Mouse (Mus musculus) MEL (cell line): ENCODE data around the gene St6galnac4. TPM values are rescaled to one million over a fixed set of nuclear protein-coding genes. Genes with fewer than 3 reads are reported as not detected.

Experiments
- DNase-seq: peaks from one replicate; pipeline ENCODE4 v3.0.0; 2011; ENCODE audit warnings: low read depth, low spot score
- H3K27ac ChIP-seq: 2 replicates; pipeline ENCODE4 v1.5.1; 2012; ENCODE audit warnings: low read depth, mild to moderate bottlenecking, control low read depth, low read length, moderate library complexity; ENCODE audit not compliant: control insufficient read depth
- H3K27me3 ChIP-seq, 2 experiments: fragments of 150-350 bp in 1 of 2; sonication (generic) in 1 of 2; 2 replicates each; pipeline ENCODE4 v1.6.1; 2012; ENCODE audit warnings: low read length in 2 of 2, mild to moderate bottlenecking in 2 of 2, improper control_type of control experiment in 1 of 2, moderate library complexity in 1 of 2; ENCODE audit not compliant: insufficient read depth in 2 of 2, control insufficient read depth in 1 of 2
- H3K36me3 ChIP-seq, 2 experiments: 2 replicates each; pipeline ENCODE4 v1.6.1; 2012 to 2014; ENCODE audit warnings: low read length in 2 of 2, improper control_type of control experiment in 1 of 2, inconsistent platforms in 1 of 2, mild to moderate bottlenecking in 1 of 2; ENCODE audit not compliant: insufficient read depth in 2 of 2, control insufficient read depth in 1 of 2
- H3K4me1 ChIP-seq, 2 experiments: fragments of 150-350 bp in 1 of 2; sonication (generic) in 1 of 2; 2 replicates each; pipeline ENCODE4 v1.6.1; 2012; ENCODE audit warnings: low read length in 2 of 2, improper control_type of control experiment in 1 of 2, mild to moderate bottlenecking in 1 of 2; ENCODE audit not compliant: insufficient read depth in 2 of 2, control insufficient read depth in 1 of 2
- H3K4me3 ChIP-seq, 2 experiments: fragments of 150-350 bp in 1 of 2; sonication (generic) in 1 of 2; 2 replicates each; pipeline ENCODE4 v1.5.1; 2012; ENCODE audit warnings: low read depth in 2 of 2, low read length in 2 of 2, mild to moderate bottlenecking in 2 of 2, moderate library complexity in 2 of 2, control low read depth in 1 of 2, improper control_type of control experiment in 1 of 2; ENCODE audit not compliant: control insufficient read depth in 1 of 2, insufficient read depth in 1 of 2
- H3K79me2 ChIP-seq: 2 replicates; pipeline ENCODE4 v1.6.1; 2012; ENCODE audit warnings: mild to moderate bottlenecking, low read length, moderate library complexity; ENCODE audit not compliant: control insufficient read depth, poor library complexity, insufficient read depth
- H3K9ac ChIP-seq: 2 replicates; pipeline ENCODE4 v1.6.1; 2012; ENCODE audit warnings: low read depth, mild to moderate bottlenecking, control low read depth, low read length, moderate library complexity; ENCODE audit not compliant: control insufficient read depth, poor library complexity, severe bottlenecking
- H3K9me3 ChIP-seq: fragments of 150-350 bp; sonication (generic); replicated peaks from 2 replicates; pipeline ENCODE4 v1.6.1; 2012; ENCODE audit warnings: mild to moderate bottlenecking, low read length, improper control_type of control experiment, moderate library complexity; ENCODE audit not compliant: insufficient read depth
- BHLHE40 ChIP-seq: IDR thresholded peaks from 2 replicates; pipeline ENCODE4 v1.6.1; 2012; ENCODE audit warnings: low read depth, mild to moderate bottlenecking, inconsistent platforms, low read length, improper control_type of control experiment, borderline replicate concordance
- CHD1 ChIP-seq: IDR thresholded peaks from 2 replicates; pipeline ENCODE4 v1.6.1; 2012; ENCODE audit warnings: low read depth, mild to moderate bottlenecking, inconsistent platforms, low read length, improper control_type of control experiment
- CTCF ChIP-seq, 3 experiments: IDR thresholded peaks in 2 of 3; conservative IDR thresholded peaks in 1 of 3; 2 replicates each; pipeline ENCODE4 v1.5.1; 2011 to 2012; ENCODE audit warnings: low read length in 3 of 3, low read depth in 2 of 3, mild to moderate bottlenecking in 2 of 3, improper control_type of control experiment in 1 of 3, inconsistent platforms in 1 of 3, mixed read lengths in 1 of 3, moderate library complexity in 1 of 3; ENCODE audit not compliant: control insufficient read depth in 1 of 3, insufficient read depth in 1 of 3, poor library complexity in 1 of 3, severe bottlenecking in 1 of 3
- EP300 ChIP-seq, 2 experiments: IDR thresholded peaks; 2 replicates each; pipeline ENCODE4 v1.6.1; 2011; ENCODE audit warnings: improper control_type of control experiment in 2 of 2, low read length in 2 of 2, low read depth in 1 of 2, mild to moderate bottlenecking in 1 of 2
- ETS1 ChIP-seq: IDR thresholded peaks from 2 replicates; pipeline ENCODE4 v1.6.1; 2012; ENCODE audit warnings: low read depth, mild to moderate bottlenecking, inconsistent platforms, low read length, improper control_type of control experiment, moderate library complexity
- GABPA ChIP-seq: IDR thresholded peaks from 2 replicates; pipeline ENCODE4 v1.6.1; 2012; ENCODE audit warnings: low read depth, mild to moderate bottlenecking, inconsistent platforms, low read length, improper control_type of control experiment, moderate library complexity
- GATA1 ChIP-seq: IDR thresholded peaks from 2 replicates; pipeline ENCODE4 v1.6.1; 2011; ENCODE audit warnings: low read depth, low read length, improper control_type of control experiment
- MAZ ChIP-seq: IDR thresholded peaks from 2 replicates; pipeline ENCODE4 v1.6.1; 2012; ENCODE audit warnings: low read depth, mild to moderate bottlenecking, inconsistent platforms, low read length, improper control_type of control experiment
- MEF2A ChIP-seq: IDR thresholded peaks from 2 replicates; pipeline ENCODE4 v1.6.1; 2014; ENCODE audit warnings: low read depth, mild to moderate bottlenecking, inconsistent platforms, low read length, improper control_type of control experiment; ENCODE audit not compliant: poor library complexity, insufficient replicate concordance, severe bottlenecking; ENCODE audit errors: extremely low read depth
- POLR2A ChIP-seq, 2 experiments: IDR thresholded peaks; 2 replicates each; pipeline ENCODE4 v1.6.1; 2011 to 2012; ENCODE audit warnings: low read length in 2 of 2, mild to moderate bottlenecking in 2 of 2, control low read depth in 1 of 2, improper control_type of control experiment in 1 of 2, low read depth in 1 of 2, moderate library complexity in 1 of 2; ENCODE audit not compliant: control insufficient read depth in 1 of 2, insufficient read depth in 1 of 2, poor library complexity in 1 of 2
- RAD21 ChIP-seq: IDR thresholded peaks from 2 replicates; pipeline ENCODE4 v1.6.1; 2011; ENCODE audit warnings: mild to moderate bottlenecking, low read depth, low read length, improper control_type of control experiment
- SIN3A ChIP-seq: IDR thresholded peaks from 2 replicates; pipeline ENCODE4 v1.6.1; 2012; ENCODE audit warnings: low read length, improper control_type of control experiment, inconsistent platforms
- SMC3 ChIP-seq: IDR thresholded peaks from 2 replicates; pipeline ENCODE4 v1.6.1; 2011; ENCODE audit warnings: low read depth, low read length, improper control_type of control experiment
- UBTF ChIP-seq: IDR thresholded peaks from 2 replicates; pipeline ENCODE4 v1.6.1; 2012; ENCODE audit warnings: low read depth, mild to moderate bottlenecking, inconsistent platforms, low read length, improper control_type of control experiment, moderate library complexity, borderline replicate concordance; ENCODE audit not compliant: insufficient read depth
- ZC3H11A ChIP-seq: IDR thresholded peaks from 2 replicates; pipeline ENCODE4 v1.6.1; 2012; ENCODE audit warnings: low read depth, mild to moderate bottlenecking, inconsistent platforms, low read length, improper control_type of control experiment
- ZKSCAN1 ChIP-seq: IDR thresholded peaks from 2 replicates; pipeline ENCODE4 v1.6.1; 2012; ENCODE audit warnings: low read depth, mild to moderate bottlenecking, inconsistent platforms, low read length, improper control_type of control experiment, moderate library complexity
- polyA plus RNA-seq, 2 experiments: library from polyadenylated mRNA; stranded (reverse) in 1 of 2; unstranded in 1 of 2; fragments of >175 nt in 1 of 2; fragments of >200 nt in 1 of 2; gene quantifications; 2 replicates each; pipeline versions ENCODE4 v1.2.1 to v1.2.4; 2012; ENCODE audit warnings: low replicate concordance in 2 of 2, low read depth in 1 of 2; ENCODE audit not compliant: insufficient read length in 2 of 2, insufficient read depth in 1 of 2, missing spikeins in 1 of 2
- total RNA-seq: library from RNA; depleted of rRNA; stranded (reverse); fragments of 300-350 nt; gene quantifications from 2 replicates; pipeline ENCODE4 v1.2.3, GENCODE M21; 2012

The St6galnac4 gene
- total and polyA plus RNA-seq, 3 experiments = 58.3 to 109 TPM; not detected in 1

DNA sequence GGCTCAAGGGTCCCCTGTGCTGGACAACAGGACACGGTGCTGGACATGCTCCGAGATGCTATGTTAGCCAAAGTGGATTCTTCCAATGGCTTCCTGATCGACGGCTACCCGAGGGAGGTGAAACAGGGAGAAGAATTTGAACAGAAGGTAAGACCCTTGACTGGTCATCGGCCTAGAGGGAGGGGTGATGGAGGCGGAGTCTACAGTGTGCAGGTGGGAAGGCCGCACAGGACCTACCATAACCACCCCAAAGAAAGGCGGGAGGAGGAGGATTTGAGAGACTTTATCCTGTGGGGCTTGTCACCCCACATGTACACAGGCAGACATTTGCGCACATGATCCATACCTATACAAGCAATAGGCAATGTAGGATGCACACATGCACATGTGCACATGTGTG is 44.2 kb downstream of the St6galnac4 start:
- no peak for DNase-seq
- H3K4me3 ChIP-seq = no peak overlapping the region

DNA sequence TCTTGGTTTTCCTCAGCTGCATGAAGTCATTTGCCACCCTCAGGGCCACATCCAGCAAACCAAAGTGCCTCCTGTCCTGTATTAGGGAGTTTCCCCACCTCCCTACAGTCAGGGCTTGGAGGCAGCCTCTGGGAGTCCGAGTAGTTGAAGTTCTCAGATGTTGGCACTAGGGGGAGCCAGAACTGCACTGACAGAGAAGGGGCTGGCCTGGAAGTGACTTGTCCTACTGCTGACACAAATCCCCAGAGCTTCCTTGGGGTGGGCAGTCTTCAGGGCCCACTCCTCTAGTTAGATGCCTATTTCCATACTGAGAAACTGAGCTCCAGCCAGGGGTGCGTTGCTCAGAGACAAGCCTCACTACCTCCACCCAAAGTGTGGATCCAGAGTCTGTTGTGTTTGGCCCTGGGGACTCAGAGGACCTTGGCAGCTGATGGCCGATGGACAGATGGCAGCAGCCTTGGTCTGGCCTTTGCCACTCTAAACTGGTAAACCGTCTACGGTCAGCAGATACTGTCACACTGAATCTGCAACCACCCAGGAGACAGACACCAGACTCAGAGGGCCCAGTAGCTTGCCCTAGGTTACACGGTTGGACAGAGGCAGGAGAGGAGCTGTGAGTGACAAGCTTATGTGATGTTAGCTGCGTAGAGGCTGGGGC is 45.0 kb downstream of the St6galnac4 start:
- Histone ChIP-seq H3K36me3 (no peaks in the 10 kb centered on the region), H3K27me3 (no peaks in the 10 kb centered on the region), H3K79me2 (no peaks in the 10 kb centered on the region), H3K4me3 (no peak overlapping the region), H3K9ac (no peak overlapping the region), H3K27ac (no peak overlapping the region), H3K9me3 (no peaks in the 10 kb centered on the region), H3K4me1 (no peaks in the 10 kb centered on the region)
- peak; percentile 82 for DNase-seq
- TF ChIP-seq RAD21 = peak; percentile 97
- TF ChIP-seq MAZ = 0 out of 2 replicates have a peak, but pooled peaks have one; percentile 38
- TF ChIP-seq ZC3H11A = peak; percentile 88
- TF ChIP-seq BHLHE40 = 0 out of 2 replicates have a peak, but pooled peaks have one; percentile 16
- TF ChIP-seq GABPA = no peak
- peak; percentile 47; the same call in 1 of the 2 replicates for TF ChIP-seq SIN3A
- TF ChIP-seq CTCF (IDR thresholded peaks at IDR 0.05 in 2 of 3, conservative IDR thresholded peaks at IDR 0.05 in 1 of 3; ENCODE audit: control insufficient read depth in 1 of 3, insufficient read depth in 1 of 3, low read depth in 2 of 3, low read length in 3 of 3, poor library complexity in 1 of 3, severe bottlenecking in 1 of 3) = peak; percentile 89 to 98 (median 95)
- no peak for TF ChIP-seq MEF2A
- TF ChIP-seq SMC3 = peak; percentile 92
- no peak for TF ChIP-seq CHD1

More for the DNA sequence above, 44.2 kb downstream of the St6galnac4 start:
- TF ChIP-seq UBTF = no peak
- TF ChIP-seq POLR2A (IDR thresholded peaks at IDR 0.05; ENCODE audit: control insufficient read depth in 1 of 2, insufficient read depth in 1 of 2, low read depth in 1 of 2, low read length in 2 of 2, poor library complexity in 1 of 2) = no peak
- TF ChIP-seq ZKSCAN1 = no peak
- TF ChIP-seq ETS1 = no peak
- TF ChIP-seq GATA1 = no peak
- no peak for TF ChIP-seq EP300 (IDR thresholded peaks at IDR 0.05; ENCODE audit: low read depth in 1 of 2, low read length in 2 of 2)
- Histone ChIP-seq H3K79me2 (no peaks in the 10 kb centered on the region), H3K27me3 (no peaks in the 10 kb centered on the region), H3K9ac (no peak overlapping the region), H3K36me3 (no peaks in the 10 kb centered on the region), H3K27ac (no peak overlapping the region), H3K9me3 (no peaks in the 10 kb centered on the region), H3K4me1 (no peaks in the 10 kb centered on the region)
